Mouse (Mus musculus) kidney, postnatal 0 days (tissue): ENCODE measurements around the gene Gimap3. TPM values are rescaled to one million over a fixed set of nuclear protein-coding genes. Genes with fewer than 3 reads are reported as not detected.

Experiments
- ATAC-seq: fragments of 200-750 bp; cut with Nextera tagmentation; replicated peaks from 2 replicates; pipeline ENCODE4 v1.8.0; 2017; ENCODE audit warnings: low read depth, moderate number of reproducible peaks, moderate TSS enrichment, moderate library complexity; ENCODE audit not compliant: low FRiP score
- DNase-seq: peaks from one replicate; pipeline ENCODE4 v3.0.0-alpha.2; 2016; ENCODE audit warnings: low spot score
- H3K27ac ChIP-seq: fragments of 300-500 bp; sonication (generic); 2 replicates; pipeline ENCODE4 v1.5.1; 2014; ENCODE audit warnings: mild to moderate bottlenecking
- H3K27me3 ChIP-seq: fragments of 300-500 bp; sonication (generic); 2 replicates; pipeline ENCODE4 v1.6.1; 2014; ENCODE audit warnings: low read length, mixed read lengths; ENCODE audit not compliant: insufficient read depth
- H3K36me3 ChIP-seq: fragments of 300-500 bp; sonication (generic); 2 replicates; pipeline ENCODE4 v1.6.1; 2014; ENCODE audit warnings: low read length, mixed read lengths; ENCODE audit not compliant: insufficient read depth
- H3K4me1 ChIP-seq: fragments of 300-500 bp; sonication (generic); replicated peaks from 2 replicates; pipeline ENCODE4 v1.6.1; 2014; ENCODE audit warnings: antibody characterized with exemption, low read length, mixed read lengths; ENCODE audit not compliant: insufficient read depth
- H3K4me2 ChIP-seq: fragments of 300-500 bp; sonication (generic); 2 replicates; pipeline ENCODE4 v1.6.1; 2014; ENCODE audit warnings: mild to moderate bottlenecking, low read length, moderate library complexity, mixed read lengths
- H3K4me3 ChIP-seq: fragments of 300-500 bp; sonication (generic); replicated peaks from 2 replicates; pipeline ENCODE4 v1.5.1; 2014; ENCODE audit warnings: low read depth, low read length
- H3K9ac ChIP-seq: fragments of 300-500 bp; sonication (generic); 2 replicates; pipeline ENCODE4 v1.6.1; 2014; ENCODE audit warnings: low read depth, low read length
- H3K9me3 ChIP-seq: fragments of 300-500 bp; sonication (generic); replicated peaks from 2 replicates; pipeline ENCODE4 v1.6.1; 2016; ENCODE audit warnings: low read length, inconsistent platforms, mixed read lengths
- CTCF ChIP-seq: IDR thresholded peaks from 2 replicates; pipeline ENCODE4 v1.5.1; 2016; ENCODE audit warnings: antibody characterized with exemption, low read depth, mild to moderate bottlenecking, moderate library complexity
- WGBS: fragments of 180-500 bp; shearing (Covaris S2); extraction: QIAGEN DNeasy Blood & Tissue Kit; methylation state at CpG from one replicate; pipeline ENCODE4 v1.1.7; 2014; 5-methylcytosine and 5-hydroxymethylcytosine counted together
- polyA plus RNA-seq: library from polyadenylated mRNA; unstranded; fragments of >200 nt; fragmentation: Nextera tagmentation; extraction: Ambion mirVana; gene quantifications from 2 replicates; pipeline ENCODE4 v1.2.1, GENCODE M21; 2015

Gene Gimap3
- polyA plus RNA-seq, 1 experiment from 2014 or later: 0.17 TPM

- no peaks in the 10 kb centered on the region for H3K9me3 ChIP-seq
- H3K4me2 ChIP-seq: no peak overlapping the region
- ATAC-seq (no peak), DNase-seq (no peak)
- H3K4me3 ChIP-seq: no peak overlapping the region
- no peak for TF ChIP-seq CTCF
- no peaks in the 10 kb centered on the region for H3K27me3 ChIP-seq
- no peaks in the 10 kb centered on the region for H3K4me1 ChIP-seq
- no peak overlapping the region for H3K27ac ChIP-seq
- H3K36me3 ChIP-seq: no peaks in the 10 kb centered on the region
- no peak overlapping the region for H3K9ac ChIP-seq
Measured at GRCm38 (mm10) chr6:48803406-48804051, 32.9 kb upstream of the Gimap3 start.

- ATAC-seq: no peak
- Histone ChIP-seq H3K27me3 (no peaks in the 10 kb centered on the region), H3K27ac (no peak overlapping the region), H3K36me3 (no peaks in the 10 kb centered on the region), H3K4me3 (no peak overlapping the region), H3K4me1 (no peaks in the 10 kb centered on the region), H3K9me3 (no peaks in the 10 kb centered on the region), H3K4me2 (no peak overlapping the region), H3K9ac (no peak overlapping the region)
- no peak for TF ChIP-seq CTCF
- 74% methylated on average over 1 of the region's 1 CpGs for WGBS
- no peak for DNase-seq
Measured at GRCm38 (mm10) chr6:48801897-48802296, 31.2 kb upstream of the Gimap3 start.

- Histone ChIP-seq H3K36me3 (no peaks in the 10 kb centered on the region), H3K4me1 (no peaks in the 10 kb centered on the region), H3K9me3 (no peaks in the 10 kb centered on the region), H3K4me2 (no peak overlapping the region), H3K9ac (no peak overlapping the region), H3K27me3 (no peaks in the 10 kb centered on the region), H3K27ac (no peak overlapping the region), H3K4me3 (no peak overlapping the region)
- WGBS: 79% methylated on average over 2 of the region's 2 CpGs
- DNase-seq (no peak), ATAC-seq (no peak)
- TF ChIP-seq CTCF: no peak
Measured at GRCm38 (mm10) chr6:48787867-48788266, 17.2 kb upstream of the Gimap3 start.

- H3K27me3 ChIP-seq: no peaks in the 10 kb centered on the region
- H3K9ac ChIP-seq: no peak overlapping the region
- H3K4me1 ChIP-seq: no peaks in the 10 kb centered on the region
- H3K4me2 ChIP-seq: no peak overlapping the region
- no peaks in the 10 kb centered on the region for H3K36me3 ChIP-seq
- H3K9me3 ChIP-seq: no peaks in the 10 kb centered on the region
- ATAC-seq (no peak), DNase-seq (peak; percentile 48)
- TF ChIP-seq CTCF: no peak
- peak overlapping the region; percentile 51; the same call in 1 of the 2 replicates for H3K27ac ChIP-seq
- H3K4me3 ChIP-seq: no peak overlapping the region
- WGBS: 63% methylated on average over 2 of the region's 2 CpGs
Measured at GRCm38 (mm10) chr6:48785601-48786000, 14.9 kb upstream of the Gimap3 start.

- H3K4me2 ChIP-seq: no peak overlapping the region
- no peaks in the 10 kb centered on the region for H3K9me3 ChIP-seq
- no peaks in the 10 kb centered on the region for H3K27me3 ChIP-seq
- no peak overlapping the region for H3K4me3 ChIP-seq
- H3K27ac ChIP-seq: peak overlapping the region; percentile 51
- no peaks in the 10 kb centered on the region for H3K4me1 ChIP-seq
- DNase-seq: peak; percentile 82
- no peak for ATAC-seq
- no peaks in the 10 kb centered on the region for H3K36me3 ChIP-seq
- TF ChIP-seq CTCF: no peak
- WGBS: 46% methylated on average over 1 of the region's 1 CpGs
- H3K9ac ChIP-seq: no peak overlapping the region
Measured at GRCm38 (mm10) chr6:48785189-48785588, 14.5 kb upstream of the Gimap3 start.

- Histone ChIP-seq H3K4me1 (no peaks in the 10 kb centered on the region), H3K27ac (no peak overlapping the region), H3K4me3 (no peak overlapping the region), H3K9me3 (no peaks in the 10 kb centered on the region), H3K4me2 (no peak overlapping the region), H3K9ac (no peak overlapping the region), H3K27me3 (no peaks in the 10 kb centered on the region), H3K36me3 (no peaks in the 10 kb centered on the region)
- WGBS: 97% methylated on average over 1 of the region's 1 CpGs
- DNase-seq: no peak
- TF ChIP-seq CTCF: no peak
- ATAC-seq: no peak
Measured at GRCm38 (mm10) chr6:48784406-48784805, 13.8 kb upstream of the Gimap3 start.

- no peaks in the 10 kb centered on the region for H3K9me3 ChIP-seq
- H3K36me3 ChIP-seq: no peaks in the 10 kb centered on the region
- no peaks in the 10 kb centered on the region for H3K4me1 ChIP-seq
- H3K9ac ChIP-seq: no peak overlapping the region
- H3K27ac ChIP-seq: no peak overlapping the region
- WGBS: 6% methylated on average over 8 of the region's 8 CpGs
- TF ChIP-seq CTCF: peak; percentile 91
- H3K4me2 ChIP-seq: no peak overlapping the region
- H3K27me3 ChIP-seq: no peaks in the 10 kb centered on the region
- peak; percentile 91 for DNase-seq
- ATAC-seq: peak; percentile 71
- no peak overlapping the region for H3K4me3 ChIP-seq
Measured at GRCm38 (mm10) chr6:48772030-48772429, 1.4 kb upstream of the Gimap3 start.
